Comparison of ENCODE assay signal across 18 mouse cellular contexts in genomic region chr19:8605241-8605558, GRCm38 (mm10). TPM values are rescaled to one million over a fixed set of nuclear protein-coding genes. Genes with fewer than 3 reads are reported as not detected.
DNase-seq lines count a peak whose midpoint lies in the region; ATAC-seq and TF ChIP-seq lines count a peak whose summit lies in the region.
"Had no signal": no experiment of that assay in that cellular context is flagged by ENCODE, and none has a peak within 500 bp of the region (broad histone marks: within the 10 kb centered on the region; RNA-seq: fewer than 3 reads in every experiment).

No protein-coding gene starts in this region.

- DNase-seq in c-Kit-positive CD71-positive TER-119-positive erythroid progenitor cells, embryonic 14.5 days (ENCODE audit: low spot score), result peak; percentile 26
- DNase-seq in kidney, postnatal 25 days, result peak; percentile 83 to 93
- no peak for DNase-seq in urinary bladder, postnatal 10 days (ENCODE audit: low spot score)
- DNase-seq in midbrain, postnatal 0 days (ENCODE audit: low spot score), result no peak
- no peak for DNase-seq in gastrocnemius, postnatal 25 days
- DNase-seq: cerebellum, adult 8-10 months; heart, postnatal 10 days; lung, postnatal 36 days; retina, postnatal 1 day; thymus, adult 18-20 months had no signal

- TF ChIP-seq CTCF in midbrain, postnatal 0 days (IDR thresholded peaks at IDR 0.05), result no peak

- H3K4me2 ChIP-seq in intestine, embryonic 16.5 days (ENCODE audit: low read depth, low read length), result no peak overlapping the region
- H3K4me2 ChIP-seq in liver, embryonic 16.5 days (ENCODE audit: low read depth, low read length), result no peak overlapping the region
- H3K4me2 ChIP-seq in midbrain, postnatal 0 days (ENCODE audit: low read depth, low read length, poor library complexity, severe bottlenecking), result no peak overlapping the region
- H3K4me2 ChIP-seq: hindbrain, embryonic 15.5 days; midbrain, embryonic 15.5 days; neural tube, embryonic 12.5 days had no signal

- H3K9me3 ChIP-seq in intestine, embryonic 16.5 days (ENCODE audit: control insufficient read depth, low read length), result no peaks in the 10 kb centered on the region
- no peaks in the 10 kb centered on the region for H3K9me3 ChIP-seq in liver, embryonic 16.5 days (replicated peaks; ENCODE audit: control insufficient read depth, low read length)
- H3K9me3 ChIP-seq in midbrain, postnatal 0 days (ENCODE audit: low read length), result no peaks in the 10 kb centered on the region
- H3K9me3 ChIP-seq: hindbrain, embryonic 15.5 days; midbrain, embryonic 15.5 days; neural tube, embryonic 12.5 days had no signal

- no peaks in the 10 kb centered on the region for H3K27me3 ChIP-seq in intestine, embryonic 16.5 days (replicated peaks; ENCODE audit: control insufficient read depth, insufficient read depth, low read length)
- no peaks in the 10 kb centered on the region for H3K27me3 ChIP-seq in liver, embryonic 16.5 days (ENCODE audit: control insufficient read depth, insufficient read depth, low read depth, low read length)
- H3K27me3 ChIP-seq in midbrain, postnatal 0 days (ENCODE audit: insufficient read depth, low read length), result no peaks in the 10 kb centered on the region
- H3K27me3 ChIP-seq: hindbrain, embryonic 15.5 days; midbrain, embryonic 15.5 days; neural tube, embryonic 12.5 days had no signal

- peak; percentile 75 for ATAC-seq in intestine, embryonic 16.5 days
- peak; percentile 30 for ATAC-seq in liver, embryonic 16.5 days (ENCODE audit: low read depth)
- ATAC-seq in midbrain, postnatal 0 days (ENCODE audit: low FRiP score), result no peak
- ATAC-seq: midbrain, embryonic 15.5 days; Patski had no signal

- H3K4me1 ChIP-seq in intestine, embryonic 16.5 days (ENCODE audit: control insufficient read depth, insufficient read depth, low read length), result no peaks in the 10 kb centered on the region
- H3K4me1 ChIP-seq in liver, embryonic 16.5 days (ENCODE audit: control insufficient read depth, low read depth, low read length), result peaks cover 41% of the 10 kb centered on the region
- no peaks in the 10 kb centered on the region for H3K4me1 ChIP-seq in midbrain, postnatal 0 days (ENCODE audit: insufficient read depth, low read length)
- H3K4me1 ChIP-seq: hindbrain, embryonic 15.5 days; midbrain, embryonic 15.5 days; neural tube, embryonic 12.5 days had no signal

- H3K4me3 ChIP-seq in intestine, embryonic 16.5 days (ENCODE audit: low read length), result no peak overlapping the region
- H3K4me3 ChIP-seq in liver, embryonic 16.5 days (ENCODE audit: low read depth, low read length), result no peak overlapping the region
- H3K4me3 ChIP-seq in midbrain, postnatal 0 days (ENCODE audit: low read depth, low read length), result no peak overlapping the region
- H3K4me3 ChIP-seq: hindbrain, embryonic 15.5 days; layer of hippocampus, adult 2 months; midbrain, embryonic 15.5 days; neural tube, embryonic 12.5 days had no signal

- H3K36me3 ChIP-seq in intestine, embryonic 16.5 days (ENCODE audit: control insufficient read depth, insufficient read depth, low read length), result no peaks in the 10 kb centered on the region
- H3K36me3 ChIP-seq in liver, embryonic 16.5 days (ENCODE audit: control insufficient read depth, insufficient read depth), result no peaks in the 10 kb centered on the region
- no peaks in the 10 kb centered on the region for H3K36me3 ChIP-seq in midbrain, postnatal 0 days (ENCODE audit: insufficient read depth, low read length)
- H3K36me3 ChIP-seq: hindbrain, embryonic 15.5 days; midbrain, embryonic 15.5 days; neural tube, embryonic 12.5 days had no signal

- no peak overlapping the region for H3K27ac ChIP-seq in intestine, embryonic 16.5 days (ENCODE audit: low read length)
- H3K27ac ChIP-seq in liver, embryonic 16.5 days (ENCODE audit: low read length), result no peak overlapping the region
- no peak overlapping the region for H3K27ac ChIP-seq in midbrain, postnatal 0 days (ENCODE audit: low read depth, low read length)
- H3K27ac ChIP-seq: hindbrain, embryonic 15.5 days; layer of hippocampus, adult 2 months; midbrain, embryonic 15.5 days; neural tube, embryonic 12.5 days had no signal

- 83% methylated on average over 3 of the region's 3 CpGs for WGBS in intestine, embryonic 16.5 days
- 22% methylated on average over 3 of the region's 3 CpGs for WGBS in liver, embryonic 16.5 days (ENCODE audit: insufficient replicate concordance)
- 88% methylated on average over 3 of the region's 3 CpGs for WGBS in midbrain, postnatal 0 days

- H3K9ac ChIP-seq in intestine, embryonic 16.5 days (ENCODE audit: low read depth, low read length), result no peak overlapping the region
- no peak overlapping the region for H3K9ac ChIP-seq in liver, embryonic 16.5 days (ENCODE audit: low read depth, low read length)
- no peak overlapping the region for H3K9ac ChIP-seq in midbrain, postnatal 0 days (replicated peaks; ENCODE audit: low read length, poor library complexity, severe bottlenecking)
- H3K9ac ChIP-seq: hindbrain, embryonic 15.5 days; midbrain, embryonic 15.5 days; neural tube, embryonic 12.5 days had no signal

RNA-seq across cellular contexts. Expression of gene Slc22a6, which starts 12.6 kb away (rescaled TPM):
- not detected in 2 replicates for polyA plus RNA-seq in intestine, embryonic 16.5 days (2015; fragmentation: Nextera tagmentation; extraction: Ambion mirVana)
- 0.02 TPM in 1 of 2 replicates, not detected in the other for polyA plus RNA-seq in liver, embryonic 16.5 days (2015; fragmentation: Nextera tagmentation; extraction: Ambion mirVana)
- total RNA-seq in midbrain, postnatal 0 days (2014; rRNA removed), result 17.2 and 18.3 TPM in 2 replicates
- polyA plus RNA-seq in midbrain, postnatal 0 days (2015; fragmentation: Nextera tagmentation; extraction: Ambion mirVana), result 13.1 and 14.7 TPM in 2 replicates
- total RNA-seq in gastrocnemius, postnatal 25 days (2021), result not detected
- total RNA-seq: heart, postnatal 10 days had no signal
- polyA plus RNA-seq: gonadal fat pad, adult 2 months; Patski had no signal

RNA-seq across cellular contexts. Expression of gene Slc22a8, which starts 14.1 kb away (rescaled TPM):
- polyA plus RNA-seq in intestine, embryonic 16.5 days (2015; fragmentation: Nextera tagmentation; extraction: Ambion mirVana), result 0.04 and 0.05 TPM in 2 replicates
- polyA plus RNA-seq in liver, embryonic 16.5 days (2015; fragmentation: Nextera tagmentation; extraction: Ambion mirVana), result 2.4 and 2.6 TPM in 2 replicates
- 12.9 and 14.7 TPM in 2 replicates for total RNA-seq in midbrain, postnatal 0 days (2014; rRNA removed)
- polyA plus RNA-seq in midbrain, postnatal 0 days (2015; fragmentation: Nextera tagmentation; extraction: Ambion mirVana), result 20.3 and 20.9 TPM in 2 replicates
- total RNA-seq in gastrocnemius, postnatal 25 days (2021), result not detected
- polyA plus RNA-seq: Patski had no signal

RNA-seq across cellular contexts. Expression of gene Chrm1, which starts 58.4 kb away (rescaled TPM):
- polyA plus RNA-seq in intestine, embryonic 16.5 days (2015; fragmentation: Nextera tagmentation; extraction: Ambion mirVana), result 1.2 TPM in 2 replicates
- 0.02 TPM in 1 of 2 replicates, not detected in the other for polyA plus RNA-seq in liver, embryonic 16.5 days (2015; fragmentation: Nextera tagmentation; extraction: Ambion mirVana)
- total RNA-seq in midbrain, postnatal 0 days (2014; rRNA removed), result 1.3 and 1.9 TPM in 2 replicates
- 1.0 and 1.1 TPM in 2 replicates for polyA plus RNA-seq in midbrain, postnatal 0 days (2015; fragmentation: Nextera tagmentation; extraction: Ambion mirVana)
- total RNA-seq in gastrocnemius, postnatal 25 days (2021), result not detected
- total RNA-seq: heart, postnatal 10 days had no signal

Comparison
In these comparisons a context has a peak if more than half of its experiments do, and no peak if none do; other contexts are left out.
1. DNase-seq: peak in c-Kit-positive CD71-positive TER-119-positive erythroid progenitor cells, embryonic 14.5 days (single experiment) and kidney, postnatal 25 days (2 of 2); none in urinary bladder, postnatal 10 days (single experiment), midbrain, postnatal 0 days (single experiment) and gastrocnemius, postnatal 25 days (single experiment).
2. RNA of gene Slc22a6, which starts 12.6 kb away (polyA plus RNA-seq): 13.1 to 14.7 TPM in midbrain, postnatal 0 days; not detected in intestine, embryonic 16.5 days and 0.02 TPM in liver, embryonic 16.5 days; every median in the first group is over 10 times any median in the second.